Mouse (Mus musculus): ENCODE measurements at regions not wholly inside any gene's neighbourhood (a gene's known extent, or its start where the extent isn't known, plus 50 kb on each side); places are given as distances from the start of the nearest gene placed in this dataset.

DNA sequence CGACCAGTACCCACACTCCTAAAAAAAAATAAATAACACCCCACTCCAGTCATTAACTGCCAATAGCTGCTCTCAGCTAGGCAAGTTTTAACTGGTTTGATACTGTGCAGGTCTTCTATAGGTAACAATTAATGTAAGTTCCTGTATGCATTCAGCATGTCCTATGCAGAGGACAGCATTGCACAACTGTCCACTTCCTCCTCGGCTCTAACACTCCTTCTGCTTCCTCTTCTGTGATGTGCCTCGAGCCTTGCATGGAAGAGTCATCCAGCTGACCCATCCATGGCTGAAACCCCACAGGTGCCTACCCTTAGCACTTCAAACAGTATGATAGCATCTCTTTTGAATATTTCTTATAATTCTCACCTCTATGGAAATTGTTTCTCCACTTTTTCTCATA lies 449.4 kb upstream of the Rag2 start:
- intact Hi-C loops (cut with DNase I): no loop called here

- intact Hi-C loops (cut with DNase I): no loop called here
These were observed 417.9 kb upstream of the Rag2 start for GRCm38 (mm10) chr2:101206637-101207036.

- intact Hi-C loops (cut with DNase I): no loop called here
These were observed 415.4 kb upstream of the Rag2 start for GRCm38 (mm10) chr2:101209136-101209535.

- intact Hi-C loops (cut with DNase I): no loop called here
These were observed 403.8 kb upstream of the Rag2 start for GRCm38 (mm10) chr2:101220759-101221158.

DNA sequence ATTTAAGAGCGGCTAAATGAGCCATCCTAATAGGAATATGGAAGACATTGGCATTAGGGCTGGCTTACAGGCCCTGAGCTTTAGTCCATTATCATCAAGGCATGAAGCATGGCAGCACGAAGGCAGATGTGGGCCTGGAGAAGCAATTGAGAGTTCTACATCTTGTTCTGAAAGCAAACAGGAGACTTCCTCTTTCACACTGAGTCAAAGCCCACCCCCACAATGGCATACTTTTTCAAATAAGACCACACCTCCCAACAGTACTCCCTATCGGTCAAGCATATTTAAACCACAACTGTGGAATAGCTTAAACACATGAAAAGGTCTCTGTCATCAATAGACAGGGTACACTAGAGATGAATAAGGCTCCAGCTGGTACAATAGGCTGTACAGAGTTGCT lies 381.5 kb upstream of the Rag2 start:
- intact Hi-C loops (cut with DNase I): no loop called here

DNA sequence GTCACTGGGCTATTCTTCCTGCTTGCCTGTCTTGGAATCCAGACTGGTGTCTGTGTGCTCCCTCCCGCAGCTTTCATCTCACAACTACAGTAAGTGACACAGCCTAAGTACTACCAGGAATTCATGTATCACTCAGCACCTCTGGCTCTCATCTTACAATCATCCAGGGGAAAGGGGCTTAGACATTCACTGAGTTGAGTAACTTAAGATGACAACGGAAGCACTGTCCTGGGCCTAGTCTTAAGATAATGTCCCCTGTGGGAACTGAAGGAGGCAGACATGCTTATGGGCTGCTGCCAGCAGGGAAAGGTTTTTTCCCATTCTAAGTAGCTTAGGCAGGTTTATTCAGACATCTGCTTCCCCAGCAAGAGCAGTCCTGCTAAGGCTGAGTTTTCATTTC lies 377.4 kb upstream of the Rag2 start:
- intact Hi-C loops (cut with DNase I): no loop called here

- intact Hi-C loops (cut with DNase I): no loop called here
These were observed 372.3 kb upstream of the Rag2 start for GRCm38 (mm10) chr2:101252228-101252627.

DNA sequence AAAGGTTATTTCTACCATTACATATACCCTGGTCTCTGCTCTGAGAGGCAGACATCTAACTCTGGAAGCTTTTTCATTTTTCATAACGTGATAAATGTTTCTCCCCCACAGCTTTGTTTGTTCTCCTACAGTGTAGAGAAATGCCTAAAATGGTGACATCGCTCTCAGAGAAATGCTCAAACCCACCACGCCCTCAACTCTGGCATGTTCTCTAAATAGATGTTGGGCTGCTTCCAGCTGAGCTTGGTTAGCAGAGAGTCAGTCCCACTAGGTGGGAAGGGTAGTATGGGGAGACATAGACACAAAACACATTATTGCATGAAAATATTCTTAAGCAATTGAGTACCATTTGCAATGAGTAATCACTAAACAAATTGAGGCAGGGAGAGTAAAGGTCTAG lies 368.1 kb upstream of the Rag2 start:
- intact Hi-C loops (cut with DNase I): no loop called here

GRCm38 (mm10) chr2:101263934-101264333 lies 360.6 kb upstream of the Rag2 start:
- intact Hi-C loops (cut with DNase I): no loop called here

- intact Hi-C loops (cut with DNase I): no loop called here
These were observed 357.7 kb upstream of the Rag2 start for GRCm38 (mm10) chr2:101266685-101267374.

GRCm38 (mm10) chr2:101274045-101274664 lies 350.4 kb upstream of the Rag2 start:
- intact Hi-C loops (cut with DNase I): no loop called here

GRCm38 (mm10) chr2:101284886-101285285 lies 339.6 kb upstream of the Rag2 start:
- intact Hi-C loops (cut with DNase I): no loop called here

GRCm38 (mm10) chr2:101288119-101288518 lies 336.4 kb upstream of the Rag2 start:
- intact Hi-C loops (cut with DNase I): no loop called here

DNA sequence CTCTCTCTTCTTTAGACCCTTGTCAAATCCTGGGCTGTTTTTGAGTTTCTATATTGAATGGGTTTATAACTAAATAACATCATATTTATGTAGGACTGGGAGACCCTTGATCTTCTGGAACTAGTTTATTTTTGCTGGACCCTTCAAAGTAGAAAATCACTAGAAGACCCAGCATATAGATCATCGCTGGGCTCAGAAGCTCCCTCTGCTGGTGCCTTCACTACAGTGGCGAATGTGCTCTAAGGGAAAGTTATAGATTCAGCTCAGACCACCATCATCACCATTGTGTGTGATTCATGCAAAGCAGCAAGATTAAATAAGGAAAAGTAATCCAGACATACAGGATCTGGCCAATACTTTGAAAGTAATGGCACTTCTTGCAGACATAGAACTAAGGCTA lies 335.4 kb upstream of the Rag2 start:
- intact Hi-C loops (cut with DNase I): no loop called here

- intact Hi-C loops (cut with DNase I): no loop called here
These were observed 333.8 kb upstream of the Rag2 start for GRCm38 (mm10) chr2:101290738-101291137.

- intact Hi-C loops (cut with DNase I): no loop called here
These were observed 328.7 kb upstream of the Rag2 start for GRCm38 (mm10) chr2:101295678-101296368.

- intact Hi-C loops (cut with DNase I): no loop called here
These were observed 328.2 kb upstream of the Rag2 start for GRCm38 (mm10) chr2:101296369-101296682.

- intact Hi-C loops (cut with DNase I): no loop called here
These were observed 327.7 kb upstream of the Rag2 start for GRCm38 (mm10) chr2:101296778-101297177.

- intact Hi-C loops (cut with DNase I): no loop called here
These were observed 325.4 kb upstream of the Rag2 start for GRCm38 (mm10) chr2:101299126-101299525.

DNA sequence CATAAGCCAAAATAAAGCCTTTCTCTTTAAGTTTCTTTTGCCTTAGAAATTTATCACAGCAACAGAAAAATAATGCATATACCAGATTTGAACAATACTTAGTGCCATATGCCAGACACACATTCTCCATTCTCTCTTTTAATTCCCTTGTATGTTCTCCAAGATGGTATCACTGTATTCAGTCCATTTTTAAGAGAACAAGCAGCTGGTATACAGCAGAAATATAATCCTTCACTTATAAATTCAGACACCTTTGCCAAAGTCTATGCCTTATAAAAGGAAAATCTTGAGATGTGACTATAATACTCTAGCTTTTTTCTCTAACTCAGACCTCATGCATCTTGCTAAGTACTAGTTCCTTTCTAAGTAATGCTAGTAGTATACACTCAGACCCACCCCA lies 324.4 kb upstream of the Rag2 start:
- intact Hi-C loops (cut with DNase I): no loop called here

GRCm38 (mm10) chr2:101321286-101321914 lies 303.1 kb upstream of the Rag2 start:
- intact Hi-C loops (cut with DNase I): no loop called here

DNA sequence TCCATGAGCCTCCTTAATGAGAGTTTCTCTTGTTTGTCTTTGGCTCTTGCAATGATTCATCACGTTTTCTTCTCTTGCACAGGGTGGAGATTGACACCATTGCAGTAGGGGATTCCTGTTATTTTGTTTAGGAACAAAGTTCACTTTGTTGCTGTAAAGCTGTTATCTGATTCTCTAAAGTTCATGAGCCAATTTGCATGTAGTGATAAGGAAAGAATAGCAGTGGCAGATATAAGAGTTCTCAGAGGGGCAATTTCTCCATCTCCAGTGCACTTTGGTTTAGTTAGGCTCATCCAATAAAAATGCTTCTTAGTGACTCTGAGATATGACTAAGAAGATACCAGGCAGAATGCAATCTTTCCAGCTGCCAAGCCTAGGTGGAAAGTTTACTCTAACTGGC lies 267.8 kb upstream of the Rag2 start:
- intact Hi-C loops (cut with DNase I): no loop called here

Data from adrenal gland (tissue).